Mouse (Mus musculus) embryonic facial prominence, embryonic 14.5 days (tissue): ENCODE results near the gene Pdzk1. TPM values are rescaled to one million over a fixed set of nuclear protein-coding genes. Genes with fewer than 3 reads are reported as not detected.

Source experiments
- ATAC-seq: fragments of 200-750 bp; cut with Nextera tagmentation; 2 replicates; pipeline ENCODE4 v1.8.0; 2017; ENCODE audit warnings: low read depth, moderate number of reproducible peaks, moderate TSS enrichment
- DNase-seq: peaks from one replicate; pipeline ENCODE4 v3.0.0-alpha.2; 2015; ENCODE audit warnings: low spot score
- H3K27ac ChIP-seq: fragments of 300-500 bp; sonication (generic); replicated peaks from 2 replicates; pipeline ENCODE4 v1.5.1; 2014; ENCODE audit warnings: low read depth, mild to moderate bottlenecking, low read length, moderate library complexity
- H3K27me3 ChIP-seq: fragments of 300-500 bp; sonication (generic); replicated peaks from 2 replicates; pipeline ENCODE4 v1.6.1; 2014; ENCODE audit warnings: low read length; ENCODE audit not compliant: control insufficient read depth, insufficient read depth
- H3K36me3 ChIP-seq: fragments of 300-500 bp; sonication (generic); 2 replicates; pipeline ENCODE4 v1.6.1; 2014; ENCODE audit warnings: low read length, mixed read lengths; ENCODE audit not compliant: control insufficient read depth, insufficient read depth
- H3K4me1 ChIP-seq: fragments of 300-500 bp; sonication (generic); 2 replicates; pipeline ENCODE4 v1.6.1; 2014; ENCODE audit warnings: antibody characterized with exemption, low read length; ENCODE audit not compliant: control insufficient read depth, insufficient read depth
- H3K4me2 ChIP-seq: fragments of 300-500 bp; sonication (generic); 2 replicates; pipeline ENCODE4 v1.6.1; 2014; ENCODE audit warnings: low read depth, mild to moderate bottlenecking, low read length, moderate library complexity, mixed read lengths
- H3K4me3 ChIP-seq: fragments of 300-500 bp; sonication (generic); 2 replicates; pipeline ENCODE4 v1.5.1; 2014; ENCODE audit warnings: low read depth, mild to moderate bottlenecking, low read length
- H3K9ac ChIP-seq: fragments of 300-500 bp; sonication (generic); 2 replicates; pipeline ENCODE4 v1.6.1; 2014; ENCODE audit warnings: low read depth, mild to moderate bottlenecking, low read length, moderate library complexity, mixed read lengths
- H3K9me3 ChIP-seq: fragments of 300-500 bp; sonication (generic); 2 replicates; pipeline ENCODE4 v1.6.1; 2016; ENCODE audit warnings: low read length; ENCODE audit not compliant: control insufficient read depth
- WGBS: fragments of 180-500 bp; shearing (Covaris S2); extraction: QIAGEN DNeasy Blood & Tissue Kit; methylation state at CpG from one replicate; pipeline ENCODE4 v1.1.7; 2014; 5-methylcytosine and 5-hydroxymethylcytosine counted together
- polyA plus RNA-seq: library from polyadenylated mRNA; unstranded; fragments of >200 nt; fragmentation: Nextera tagmentation; extraction: Ambion mirVana; gene quantifications from 2 replicates; pipeline ENCODE4 v1.2.1, GENCODE M21; 2014

The Pdzk1 gene
- polyA plus RNA-seq, 1 experiment from 2014 or later, result not detected

DNA sequence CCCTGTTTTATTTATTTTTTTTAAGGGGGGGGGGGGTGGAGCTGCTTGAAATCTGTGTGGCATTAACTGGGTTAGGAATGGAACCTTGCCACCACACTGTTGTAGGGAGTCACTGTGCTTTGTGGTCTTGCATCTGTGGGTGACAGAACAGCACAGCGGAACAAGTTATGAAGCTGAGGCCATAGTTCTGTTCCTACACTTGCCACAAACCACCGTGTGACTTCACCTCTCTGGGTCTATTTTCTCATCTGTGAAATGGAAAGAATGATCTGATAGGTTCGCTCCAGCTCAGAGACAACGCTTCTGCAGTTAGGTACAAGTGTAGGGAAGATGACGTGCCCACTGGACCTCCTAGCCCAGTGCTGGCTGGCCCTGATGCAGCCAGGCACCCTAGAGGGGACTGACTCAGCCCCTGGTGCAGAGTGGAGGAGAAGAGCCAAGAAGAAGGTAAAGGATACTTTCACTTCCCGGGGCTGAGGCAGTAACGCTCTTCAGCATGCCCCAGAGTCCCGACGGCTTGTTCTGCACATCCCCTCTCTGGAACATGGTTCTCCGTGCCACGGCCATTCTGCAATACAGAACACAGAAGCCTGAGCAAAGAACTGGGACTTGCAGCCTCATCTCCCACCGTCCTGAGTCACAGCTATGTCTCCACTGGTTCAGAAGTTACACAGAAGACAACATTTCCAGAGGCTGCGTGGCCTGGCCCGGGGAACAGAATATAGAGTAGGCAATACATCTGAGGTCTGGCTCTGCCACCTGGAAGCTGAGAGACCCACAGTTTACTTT is 53.2 kb downstream of the Pdzk1 start:
- DNase-seq (no peak), ATAC-seq (no peak)
- Histone ChIP-seq H3K9me3 (no peaks in the 10 kb centered on the region), H3K4me1 (no peaks in the 10 kb centered on the region), H3K36me3 (peaks cover 52% of the 10 kb centered on the region), H3K4me2 (no peak overlapping the region), H3K27ac (no peak overlapping the region), H3K9ac (no peak overlapping the region), H3K4me3 (no peak overlapping the region), H3K27me3 (no peaks in the 10 kb centered on the region)
- WGBS, result 90% methylated on average over 14 of the region's 14 CpGs

DNA sequence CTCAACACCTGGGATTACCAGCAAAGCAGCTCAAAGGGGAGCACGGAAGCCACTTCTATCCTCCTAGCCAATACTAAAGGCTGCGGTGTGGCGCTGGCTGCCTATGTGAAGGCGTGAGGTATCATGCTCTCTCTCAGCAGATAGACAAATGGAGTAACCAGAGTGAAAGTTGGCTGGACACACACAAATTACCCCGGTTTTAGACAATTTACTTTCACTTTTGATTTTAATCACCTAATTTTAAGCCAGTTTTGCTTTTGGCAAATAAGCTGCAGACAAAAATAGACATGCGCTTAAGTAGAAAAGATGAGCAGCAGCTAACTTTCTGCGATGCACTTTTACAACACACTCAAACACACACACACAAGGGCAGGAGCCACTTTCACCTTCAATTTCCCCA is 54.6 kb downstream of the Pdzk1 start:
- peaks cover 56% of the 10 kb centered on the region for H3K36me3 ChIP-seq
- H3K4me2 ChIP-seq, result no peak overlapping the region
- no peaks in the 10 kb centered on the region for H3K4me1 ChIP-seq
- no peak overlapping the region for H3K9ac ChIP-seq
- no peak for DNase-seq
- no peaks in the 10 kb centered on the region for H3K27me3 ChIP-seq
- no peak for ATAC-seq
- no peak overlapping the region for H3K27ac ChIP-seq
- no peak overlapping the region for H3K4me3 ChIP-seq
- 95% methylated on average over 7 of the region's 7 CpGs for WGBS
- no peaks in the 10 kb centered on the region for H3K9me3 ChIP-seq

DNA sequence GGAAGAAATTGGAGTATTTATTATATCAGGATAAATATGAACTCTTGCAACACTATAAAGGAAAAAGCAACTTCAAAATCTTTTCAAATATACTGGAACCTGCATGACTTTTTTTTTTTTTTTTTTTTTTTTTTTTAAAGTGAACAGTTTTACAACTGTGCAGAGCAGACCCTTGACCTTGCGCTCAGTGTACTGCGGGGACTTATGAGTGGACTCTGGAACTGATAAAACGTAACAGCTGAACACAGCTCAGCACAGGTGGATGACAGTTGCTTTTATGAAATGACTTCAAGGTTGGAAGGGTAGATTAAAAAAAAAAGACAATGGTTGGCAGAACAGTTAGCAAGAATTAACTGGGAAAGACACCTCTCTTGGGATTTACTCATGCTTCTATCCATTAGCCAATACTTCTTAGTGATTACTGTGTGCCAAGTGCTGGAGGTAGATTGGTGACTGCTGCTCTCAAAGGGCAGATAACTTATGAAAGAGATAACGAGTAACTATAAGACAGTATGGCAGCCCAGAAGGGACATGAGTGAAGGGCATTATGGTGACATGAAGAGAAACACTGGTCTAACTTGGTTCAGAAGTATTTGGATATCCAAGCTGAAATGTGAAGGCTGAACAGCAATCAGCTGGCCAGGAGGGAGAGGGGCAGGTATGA is 73.4 kb downstream of the Pdzk1 start:
- peaks cover 8% of the 10 kb centered on the region; the same call in 1 of the 2 replicates for H3K36me3 ChIP-seq
- 91% methylated on average over 4 of the region's 4 CpGs for WGBS

GRCm38 (mm10) chr3:96904393-96904792 is 75.3 kb downstream of the Pdzk1 start, which contains the start of gene Gja5:
Gene Gja5 (plus strand): TSS chr3:96904693.
- Histone ChIP-seq H3K4me2 (peak within 1 kb of the TSS; percentile 83), H3K9ac (peak within 1 kb of the TSS; percentile 91), H3K27ac (no peak within 1 kb of the TSS), H3K36me3 (no peaks in the 10 kb centered on the region), H3K27me3 (no peaks in the 10 kb centered on the region), H3K4me3 (peak within 1 kb of the TSS; percentile 89), H3K4me1 (peaks cover 6% of the 10 kb centered on the region), H3K9me3 (no peaks in the 10 kb centered on the region)
- WGBS, result 14% methylated on average over 14 of the region's 14 CpGs
- ATAC-seq, result no peak
- DNase-seq, result no peak

More for the DNA sequence above, 73.4 kb downstream of the Pdzk1 start:
- Histone ChIP-seq H3K27ac (no peak overlapping the region), H3K4me3 (no peak overlapping the region), H3K4me2 (no peak overlapping the region), H3K4me1 (peaks cover 6% of the 10 kb centered on the region), H3K9me3 (no peaks in the 10 kb centered on the region), H3K27me3 (no peaks in the 10 kb centered on the region), H3K9ac (no peak overlapping the region)
- DNase-seq, result no peak
- no peak for ATAC-seq

DNA sequence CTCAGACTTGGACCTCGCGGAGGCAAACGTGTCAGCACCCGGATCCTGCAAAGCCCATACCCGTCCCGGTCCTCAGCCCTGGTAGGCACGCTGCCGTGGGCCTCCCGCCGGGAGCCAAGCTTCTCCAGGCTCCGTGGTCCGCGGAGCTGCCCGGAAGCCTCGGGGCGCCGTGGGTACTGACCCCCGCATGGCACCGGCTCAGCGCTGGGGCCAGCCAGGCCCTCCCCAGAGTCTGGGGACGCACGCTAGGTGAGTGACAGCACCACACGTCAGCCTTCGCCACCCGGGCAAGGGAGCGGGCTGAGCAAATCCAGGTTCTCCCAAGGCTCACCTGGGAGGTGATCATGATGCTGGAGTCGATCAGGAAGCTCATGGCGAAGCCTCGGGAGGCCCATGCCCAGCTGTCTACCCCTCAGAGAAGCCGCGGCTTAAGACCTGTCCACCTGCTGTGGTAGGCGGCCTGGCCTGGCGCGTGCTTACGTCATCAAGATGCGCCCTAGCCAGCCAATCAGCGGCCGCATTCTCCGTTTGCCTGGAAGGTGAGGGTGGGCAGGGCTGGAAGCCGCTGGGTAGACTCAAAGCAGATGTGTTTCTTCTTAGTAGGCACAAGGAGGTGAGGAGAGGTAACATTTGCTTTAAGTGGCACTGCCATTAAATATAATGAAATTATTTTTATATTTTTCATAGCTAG is 75.9 kb downstream of the Pdzk1 start, which contains the start of gene Gpr89:
TSS of gene Gpr89 (minus strand) at position 496 of the 691 bp plus-strand sequence.
- peak within 1 kb of the TSS; percentile 89 for H3K4me3 ChIP-seq
- peaks cover 6% of the 10 kb centered on the region for H3K4me1 ChIP-seq
- no peaks in the 10 kb centered on the region for H3K27me3 ChIP-seq
- under 1% methylated on average over 19 of the region's 40 CpGs for WGBS
- no peaks in the 10 kb centered on the region for H3K36me3 ChIP-seq
- DNase-seq (peak; percentile 94), ATAC-seq (peak; percentile 99)
- no peak within 1 kb of the TSS for H3K27ac ChIP-seq
- H3K9me3 ChIP-seq, result no peaks in the 10 kb centered on the region
- H3K9ac ChIP-seq, result peak within 1 kb of the TSS; percentile 91
- peak within 1 kb of the TSS; percentile 83 for H3K4me2 ChIP-seq

DNA sequence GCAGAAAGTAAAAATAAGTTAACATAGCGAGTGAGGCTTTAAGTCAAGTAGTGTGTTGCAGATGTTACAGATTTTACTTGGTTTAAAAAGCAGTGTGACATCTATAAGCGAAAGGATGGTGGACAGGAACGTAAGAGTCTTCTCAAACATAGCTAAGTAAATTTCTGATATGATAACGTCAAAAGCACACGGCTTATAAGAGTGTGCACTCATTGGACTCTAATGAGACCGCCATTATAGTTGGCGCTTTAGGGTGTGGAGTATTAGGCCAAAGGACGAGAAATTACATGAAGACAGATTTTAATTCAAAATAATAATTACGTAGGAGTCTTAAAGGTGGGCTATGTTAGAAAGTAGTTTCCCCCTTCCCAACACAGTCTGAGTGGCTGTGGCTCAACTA is 76.5 kb downstream of the Pdzk1 start:
- peaks cover 6% of the 10 kb centered on the region for H3K4me1 ChIP-seq
- no peaks in the 10 kb centered on the region for H3K9me3 ChIP-seq
- no peaks in the 10 kb centered on the region for H3K36me3 ChIP-seq
- ATAC-seq (peak; percentile 5), DNase-seq (no peak)
- H3K4me3 ChIP-seq, result peak overlapping the region; percentile 89
- no peaks in the 10 kb centered on the region for H3K27me3 ChIP-seq
- peak overlapping the region; percentile 91 for H3K9ac ChIP-seq
- H3K27ac ChIP-seq, result no peak overlapping the region
- WGBS, result 47% methylated on average over 9 of the region's 9 CpGs
- H3K4me2 ChIP-seq, result peak overlapping the region; percentile 83

Other genes starting within 250 kb of the Pdzk1 start
- gene Polr3gl, start 235.1 kb upstream of the Pdzk1 start, polyA plus RNA-seq, result 8.9 and 11.0 TPM in 2 replicates
- 2.7 and 3.0 TPM in 2 replicates for gene Ankrd34a, start 232.6 kb upstream of the Pdzk1 start, polyA plus RNA-seq
- 9.1 and 10.1 TPM in 2 replicates for gene Lix1l, start 228.1 kb upstream of the Pdzk1 start, polyA plus RNA-seq
- gene Rbm8a, start 199.4 kb upstream of the Pdzk1 start, polyA plus RNA-seq, result 122 and 127 TPM in 2 replicates
- 51.6 and 56.5 TPM in 2 replicates for gene Pex11b, start 193.9 kb upstream of the Pdzk1 start, polyA plus RNA-seq
- 0.33 and 0.47 TPM in 2 replicates for gene Gm42957, start 193.8 kb upstream of the Pdzk1 start, polyA plus RNA-seq
- gene Itga10, start 183.7 kb upstream of the Pdzk1 start, polyA plus RNA-seq, result 6.4 and 8.1 TPM in 2 replicates
- 2.9 and 3.6 TPM in 2 replicates for gene Ankrd35, start 159.2 kb upstream of the Pdzk1 start, polyA plus RNA-seq
- 45.1 and 48.9 TPM in 2 replicates for gene Pias3, start 132.9 kb upstream of the Pdzk1 start, polyA plus RNA-seq
- 9.5 and 11.8 TPM in 2 replicates for gene Nudt17, start 120.7 kb upstream of the Pdzk1 start, polyA plus RNA-seq
- gene Polr3c, start 101.7 kb upstream of the Pdzk1 start, polyA plus RNA-seq, result 21.0 and 25.0 TPM in 2 replicates
- gene Rnf115, start 101.6 kb upstream of the Pdzk1 start, polyA plus RNA-seq, result 45.6 and 48.5 TPM in 2 replicates
- gene Cd160, start 67 bp downstream of the Pdzk1 start, polyA plus RNA-seq, result 0.24 and 0.25 TPM in 2 replicates
- 7.7 and 8.2 TPM in 2 replicates for gene Gja5, start 75.4 kb downstream of the Pdzk1 start, polyA plus RNA-seq
- 41.0 and 47.0 TPM in 2 replicates for gene Gpr89, start 76.1 kb downstream of the Pdzk1 start, polyA plus RNA-seq
- not detected in 2 replicates for gene Gja8, start 96.7 kb downstream of the Pdzk1 start, polyA plus RNA-seq